Mouse (Mus musculus): ENCODE results near the gene Hoxc11.

The Hoxc11 gene

DNA sequence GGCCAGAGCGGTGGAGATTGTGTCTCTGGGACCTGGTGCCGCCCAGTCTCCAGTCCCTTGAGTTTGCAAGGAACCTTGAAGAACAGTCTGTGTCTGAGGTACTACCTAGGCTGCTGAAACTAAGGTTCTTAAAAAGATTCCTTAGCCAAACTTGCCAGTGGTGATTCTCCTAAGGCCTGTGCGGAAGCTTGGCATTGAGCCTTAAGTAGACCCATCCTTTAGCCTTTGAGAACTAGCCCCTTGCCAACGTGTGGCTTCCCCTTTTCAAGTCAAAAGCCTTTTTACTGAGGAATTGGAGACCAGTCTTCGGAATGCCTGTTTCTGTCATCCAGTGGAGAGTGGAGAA lies 10.8 kb upstream of the Hoxc11 start:
- TF ChIP-seq NANOG (IDR thresholded peaks at IDR 0.05; ENCODE audit: borderline replicate concordance, low read length) (no peak), POU5F1 (IDR thresholded peaks at IDR 0.05; ENCODE audit: borderline replicate concordance, low read length) (no peak), CTCF (conservative IDR thresholded peaks at IDR 0.05; ENCODE audit: low read length) (no peak)

DNA sequence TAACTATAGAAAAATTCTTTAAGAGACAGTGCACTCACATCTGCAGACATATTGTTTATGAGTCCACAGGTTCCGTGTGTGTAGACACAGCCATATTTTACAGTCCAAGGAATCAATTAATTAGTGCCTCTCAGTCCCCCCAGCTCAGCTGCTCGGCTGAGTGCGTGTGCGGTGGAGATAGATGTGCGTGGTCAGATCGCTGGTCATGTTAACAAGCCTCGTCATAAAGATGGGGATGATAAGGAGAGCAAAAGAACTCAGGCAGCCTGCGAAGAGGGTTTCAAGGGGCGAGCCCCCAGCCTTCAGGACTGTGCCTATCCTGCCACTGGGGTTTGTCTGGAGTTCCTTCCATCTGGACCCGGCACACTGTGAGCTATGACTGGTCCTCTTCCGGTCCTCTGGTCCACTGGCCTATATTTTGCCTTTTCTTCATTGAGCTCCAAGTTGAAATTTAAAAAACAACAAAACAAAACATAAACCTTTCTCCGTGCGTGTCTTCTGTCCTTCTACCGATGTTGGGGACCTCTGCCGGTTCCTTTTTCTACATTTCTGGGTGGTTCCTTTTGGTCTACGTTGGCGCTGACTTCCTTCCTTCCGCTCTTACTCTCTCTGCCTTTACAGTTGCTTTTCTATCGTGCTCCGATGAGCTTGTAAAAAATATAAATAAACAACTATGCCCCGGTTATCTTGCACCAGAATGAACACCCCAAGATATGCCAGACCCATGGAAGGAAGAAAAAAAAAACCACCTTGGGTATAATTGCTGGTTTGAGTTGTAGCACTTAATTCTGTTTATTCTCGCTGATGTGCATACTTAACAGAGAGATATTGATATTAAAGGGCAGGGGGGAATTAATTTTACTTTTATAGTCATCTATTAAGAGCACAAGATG lies 8.8 kb upstream of the Hoxc11 start:
- Histone ChIP-seq H3K4me1 (replicated peaks; ENCODE audit: low read depth, low read length) (peaks cover 29% of the 10 kb centered on the region), H3K27me3 (ENCODE audit: insufficient read depth, low read length) (peaks cover 96% of the 10 kb centered on the region), H3K9me3 (ENCODE audit: low read length) (no peaks in the 10 kb centered on the region), H3K36me3 (ENCODE audit: insufficient read depth, low read length) (no peaks in the 10 kb centered on the region), H3K4me3 (replicated peaks; ENCODE audit: low read length) (no peak overlapping the region)
- TF ChIP-seq CTCF (conservative IDR thresholded peaks at IDR 0.05; ENCODE audit: low read length) (no peak), NANOG (IDR thresholded peaks at IDR 0.05; ENCODE audit: borderline replicate concordance, low read length) (no peak), POU5F1 (IDR thresholded peaks at IDR 0.05; ENCODE audit: borderline replicate concordance, low read length) (no peak)

More for the DNA sequence above, 10.8 kb upstream of the Hoxc11 start:
- peaks cover 43% of the 10 kb centered on the region for H3K4me1 ChIP-seq (replicated peaks; ENCODE audit: low read depth, low read length)
- peak overlapping the region; percentile 69 for H3K4me3 ChIP-seq (replicated peaks; ENCODE audit: low read length)
- peaks cover 96% of the 10 kb centered on the region for H3K27me3 ChIP-seq (ENCODE audit: insufficient read depth, low read length)
- H3K36me3 ChIP-seq (ENCODE audit: insufficient read depth, low read length): no peaks in the 10 kb centered on the region
- H3K9me3 ChIP-seq (ENCODE audit: low read length): no peaks in the 10 kb centered on the region

GRCm38 (mm10) chr15:102947276-102947675 lies 7.0 kb upstream of the Hoxc11 start:
- H3K4me3 ChIP-seq (replicated peaks; ENCODE audit: low read length): no peak overlapping the region
- H3K9me3 ChIP-seq (ENCODE audit: low read length): peaks cover 5% of the 10 kb centered on the region; the same call in 1 of the 2 replicates
- H3K36me3 ChIP-seq (ENCODE audit: insufficient read depth, low read length): no peaks in the 10 kb centered on the region
- H3K27me3 ChIP-seq (ENCODE audit: insufficient read depth, low read length): peaks cover 96% of the 10 kb centered on the region
- TF ChIP-seq CTCF (conservative IDR thresholded peaks at IDR 0.05; ENCODE audit: low read length) (no peak), POU5F1 (IDR thresholded peaks at IDR 0.05; ENCODE audit: borderline replicate concordance, low read length) (no peak), NANOG (IDR thresholded peaks at IDR 0.05; ENCODE audit: borderline replicate concordance, low read length) (no peak)
- H3K4me1 ChIP-seq (replicated peaks; ENCODE audit: low read depth, low read length): peaks cover 36% of the 10 kb centered on the region

GRCm38 (mm10) chr15:102948842-102949241 lies 5.4 kb upstream of the Hoxc11 start:
- Histone ChIP-seq H3K27me3 (ENCODE audit: insufficient read depth, low read length) (peaks cover 97% of the 10 kb centered on the region), H3K4me1 (replicated peaks; ENCODE audit: low read depth, low read length) (peaks cover 30% of the 10 kb centered on the region), H3K4me3 (replicated peaks; ENCODE audit: low read length) (no peak overlapping the region), H3K9me3 (ENCODE audit: low read length) (peaks cover 5% of the 10 kb centered on the region; the same call in 1 of the 2 replicates), H3K36me3 (ENCODE audit: insufficient read depth, low read length) (no peaks in the 10 kb centered on the region)
- TF ChIP-seq CTCF (conservative IDR thresholded peaks at IDR 0.05; ENCODE audit: low read length) (no peak), NANOG (IDR thresholded peaks at IDR 0.05; ENCODE audit: borderline replicate concordance, low read length) (no peak), POU5F1 (IDR thresholded peaks at IDR 0.05; ENCODE audit: borderline replicate concordance, low read length) (no peak)

- H3K36me3 ChIP-seq (ENCODE audit: insufficient read depth, low read length): no peaks in the 10 kb centered on the region
- H3K4me3 ChIP-seq (replicated peaks; ENCODE audit: low read length): no peak overlapping the region
- peaks cover 5% of the 10 kb centered on the region; the same call in 1 of the 2 replicates for H3K9me3 ChIP-seq (ENCODE audit: low read length)
- H3K4me1 ChIP-seq (replicated peaks; ENCODE audit: low read depth, low read length): peaks cover 37% of the 10 kb centered on the region
- peaks cover 99% of the 10 kb centered on the region for H3K27me3 ChIP-seq (ENCODE audit: insufficient read depth, low read length)
- TF ChIP-seq POU5F1 (IDR thresholded peaks at IDR 0.05; ENCODE audit: borderline replicate concordance, low read length) (no peak), CTCF (conservative IDR thresholded peaks at IDR 0.05; ENCODE audit: low read length) (no peak), NANOG (IDR thresholded peaks at IDR 0.05; ENCODE audit: borderline replicate concordance, low read length) (no peak)
These were observed 4.5 kb upstream of the Hoxc11 start for GRCm38 (mm10) chr15:102949696-102950095.

DNA sequence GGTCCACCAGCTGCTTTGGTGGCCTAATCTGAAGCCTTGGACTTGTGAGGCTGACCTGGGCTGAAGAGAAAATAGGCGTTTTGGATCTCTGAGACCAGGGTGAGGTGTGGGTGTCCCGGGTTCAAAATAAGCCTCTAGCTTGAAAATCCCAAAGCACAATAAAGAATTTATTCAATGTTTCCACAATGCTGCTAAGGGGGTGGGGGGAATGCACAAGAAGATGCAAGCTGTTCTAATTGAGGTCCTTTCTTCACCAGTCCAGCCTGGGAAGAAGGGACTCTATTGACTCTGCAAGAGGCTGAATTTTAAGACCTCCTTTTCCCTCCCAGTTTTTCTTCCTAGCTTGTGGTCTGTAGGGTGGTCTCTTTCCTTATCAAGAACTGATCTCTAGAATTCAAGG lies 3.4 kb upstream of the Hoxc11 start:
- Histone ChIP-seq H3K9me3 (ENCODE audit: low read length) (peaks cover 5% of the 10 kb centered on the region; the same call in 1 of the 2 replicates), H3K36me3 (ENCODE audit: insufficient read depth, low read length) (no peaks in the 10 kb centered on the region), H3K4me1 (replicated peaks; ENCODE audit: low read depth, low read length) (peaks cover 46% of the 10 kb centered on the region), H3K4me3 (replicated peaks; ENCODE audit: low read length) (no peak overlapping the region), H3K27me3 (ENCODE audit: insufficient read depth, low read length) (peaks cover 98% of the 10 kb centered on the region)
- TF ChIP-seq NANOG (IDR thresholded peaks at IDR 0.05; ENCODE audit: borderline replicate concordance, low read length) (no peak), POU5F1 (IDR thresholded peaks at IDR 0.05; ENCODE audit: borderline replicate concordance, low read length) (no peak), CTCF (conservative IDR thresholded peaks at IDR 0.05; ENCODE audit: low read length) (no peak)

- H3K36me3 ChIP-seq (ENCODE audit: insufficient read depth, low read length): no peaks in the 10 kb centered on the region
- peaks cover 5% of the 10 kb centered on the region; the same call in 1 of the 2 replicates for H3K9me3 ChIP-seq (ENCODE audit: low read length)
- TF ChIP-seq NANOG (IDR thresholded peaks at IDR 0.05; ENCODE audit: borderline replicate concordance, low read length) (no peak), CTCF (conservative IDR thresholded peaks at IDR 0.05; ENCODE audit: low read length) (no peak), POU5F1 (IDR thresholded peaks at IDR 0.05; ENCODE audit: borderline replicate concordance, low read length) (no peak)
- H3K27me3 ChIP-seq (ENCODE audit: insufficient read depth, low read length): peaks cover 98% of the 10 kb centered on the region
- peaks cover 48% of the 10 kb centered on the region for H3K4me1 ChIP-seq (replicated peaks; ENCODE audit: low read depth, low read length)
- H3K4me3 ChIP-seq (replicated peaks; ENCODE audit: low read length): no peak overlapping the region
These were observed 666 bp upstream of the Hoxc11 start for GRCm38 (mm10) chr15:102953561-102953960.

- Histone ChIP-seq H3K9me3 (ENCODE audit: low read length) (peaks cover 5% of the 10 kb centered on the region; the same call in 1 of the 2 replicates), H3K4me3 (replicated peaks; ENCODE audit: low read length) (peak overlapping the region; percentile 58), H3K4me1 (replicated peaks; ENCODE audit: low read depth, low read length) (peaks cover 50% of the 10 kb centered on the region), H3K36me3 (ENCODE audit: insufficient read depth, low read length) (no peaks in the 10 kb centered on the region), H3K27me3 (ENCODE audit: insufficient read depth, low read length) (peaks cover 96% of the 10 kb centered on the region)
- TF ChIP-seq CTCF (conservative IDR thresholded peaks at IDR 0.05; ENCODE audit: low read length): no peak
- TF ChIP-seq NANOG (IDR thresholded peaks at IDR 0.05; ENCODE audit: borderline replicate concordance, low read length): no peak
- TF ChIP-seq POU5F1 (IDR thresholded peaks at IDR 0.05; ENCODE audit: borderline replicate concordance, low read length): no peak
These were observed 768 bp downstream of the Hoxc11 start for GRCm38 (mm10) chr15:102955007-102955382.

All from E14TG2a.4 (cell line).